In the genomic region with DNA sequence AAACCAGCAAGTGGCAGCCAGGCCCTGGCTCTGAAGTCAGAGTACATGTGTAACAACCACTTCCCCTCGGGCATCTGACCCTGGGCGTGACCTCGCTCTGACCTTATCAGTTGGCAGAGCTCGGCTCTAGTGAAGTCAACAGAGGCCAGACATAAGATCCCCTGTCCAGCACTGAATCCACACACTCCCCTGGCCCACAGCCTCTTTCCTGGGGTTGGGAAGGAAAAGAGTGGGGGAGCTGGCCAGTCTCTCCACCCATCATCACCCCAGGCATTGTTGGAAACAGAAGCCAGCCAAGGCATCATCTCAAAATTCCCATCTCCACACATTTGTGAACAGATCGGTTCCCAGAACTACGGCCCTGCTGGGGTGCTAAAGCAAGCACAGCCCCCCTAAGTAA, we compare ENCODE assay signal across 12 mouse cellular contexts.
DNase-seq lines count a peak whose midpoint lies in the region; ATAC-seq lines count a peak whose summit lies in the region.
"Had no signal": no experiment of that assay in that cellular context is flagged by ENCODE, and none has a peak within 500 bp of the region (broad histone marks: within the 10 kb centered on the region; RNA-seq: fewer than 3 reads in every experiment).

No protein-coding gene starts in this region.

- DNase-seq in kidney, adult 8-10 months = no peak
- DNase-seq in adrenal gland, postnatal 14 days = peak; percentile 67
- DNase-seq in embryo, embryonic 9.5 days (ENCODE audit: extremely low spot score) = peak; percentile 55
- DNase-seq in liver, embryonic 13.5 days = no peak
- DNase-seq in left cerebral cortex, postnatal 36 days (ENCODE audit: low spot score in 2 of 2) = no peak
- DNase-seq in urinary bladder, postnatal 25 days (ENCODE audit: low spot score) = no peak
- DNase-seq: cerebellum, adult 2 months had no signal

- WGBS in kidney, embryonic 14.5 days = 28% methylated on average over 6 of the region's 6 CpGs
- WGBS in liver, embryonic 13.5 days (ENCODE audit: insufficient replicate concordance) = 38% methylated on average over 6 of the region's 6 CpGs

- intact Hi-C loops in left cerebral cortex, postnatal 36 days (cut with DNase I) = no loop called here

- H3K4me1 ChIP-seq in kidney, embryonic 14.5 days (ENCODE audit: control insufficient read depth, insufficient read depth, low read length) = peaks cover 8% of the 10 kb centered on the region
- H3K4me1 ChIP-seq in liver, embryonic 13.5 days (replicated peaks) = peaks cover 9% of the 10 kb centered on the region; the same call in 1 of the 2 replicates
- H3K4me1 ChIP-seq: forebrain, embryonic 15.5 days had no signal

- H3K9ac ChIP-seq in kidney, embryonic 14.5 days (ENCODE audit: low read depth, low read length) = no peak overlapping the region
- H3K9ac ChIP-seq in liver, embryonic 13.5 days = no peak overlapping the region
- H3K9ac ChIP-seq: embryonic facial prominence, embryonic 13.5 days; forebrain, embryonic 15.5 days had no signal

- ATAC-seq in kidney, embryonic 14.5 days (ENCODE audit: low FRiP score, low TSS enrichment) = peak; percentile 84
- peak; percentile 12; the same call in 1 of the 2 replicates for ATAC-seq in liver, embryonic 13.5 days (ENCODE audit: low read depth)
- ATAC-seq: forebrain, embryonic 15.5 days had no signal

- no peak overlapping the region for H3K4me2 ChIP-seq in kidney, embryonic 14.5 days (replicated peaks; ENCODE audit: low read depth, low read length)
- no peak overlapping the region for H3K4me2 ChIP-seq in liver, embryonic 13.5 days
- H3K4me2 ChIP-seq: embryonic facial prominence, embryonic 13.5 days; forebrain, embryonic 15.5 days had no signal

- H3K36me3 ChIP-seq in kidney, embryonic 14.5 days (ENCODE audit: control insufficient read depth, insufficient read depth, low read length) = no peaks in the 10 kb centered on the region
- no peaks in the 10 kb centered on the region for H3K36me3 ChIP-seq in liver, embryonic 13.5 days
- H3K36me3 ChIP-seq: embryonic facial prominence, embryonic 13.5 days; forebrain, embryonic 15.5 days had no signal

- H3K9me3 ChIP-seq in kidney, embryonic 14.5 days (ENCODE audit: control insufficient read depth, low read length) = peaks cover 4% of the 10 kb centered on the region; the same call in 1 of the 2 replicates
- H3K9me3 ChIP-seq in liver, embryonic 13.5 days (replicated peaks) = 0 out of 2 replicates have a peak, but pooled peaks cover 6% of the 10 kb centered on the region
- H3K9me3 ChIP-seq: forebrain, embryonic 15.5 days had no signal

- no peak overlapping the region for H3K4me3 ChIP-seq in kidney, embryonic 14.5 days (ENCODE audit: low read length)
- H3K4me3 ChIP-seq in liver, embryonic 13.5 days (replicated peaks) = no peak overlapping the region
- H3K4me3 ChIP-seq: embryonic facial prominence, embryonic 13.5 days; forebrain, embryonic 15.5 days; heart, adult 2 months had no signal

- H3K27me3 ChIP-seq in kidney, embryonic 14.5 days (ENCODE audit: control insufficient read depth, insufficient read depth, low read length) = no peaks in the 10 kb centered on the region
- no peaks in the 10 kb centered on the region for H3K27me3 ChIP-seq in liver, embryonic 13.5 days
- H3K27me3 ChIP-seq: embryonic facial prominence, embryonic 13.5 days; forebrain, embryonic 15.5 days had no signal

- no peak overlapping the region for H3K27ac ChIP-seq in kidney, embryonic 14.5 days (ENCODE audit: low read depth, low read length)
- H3K27ac ChIP-seq in liver, embryonic 13.5 days = no peak overlapping the region
- H3K27ac ChIP-seq: embryonic facial prominence, embryonic 13.5 days; forebrain, embryonic 15.5 days; heart, adult 2 months; stomach, postnatal 0 days had no signal

Comparison
In these comparisons a context has a peak if more than half of its experiments do, and no peak if none do; other contexts are left out.
1. DNase-seq: peak in adrenal gland, postnatal 14 days (single experiment) and embryo, embryonic 9.5 days (single experiment); none in kidney, adult 8-10 months (0 of 2), liver, embryonic 13.5 days (single experiment), left cerebral cortex, postnatal 36 days (0 of 2) and urinary bladder, postnatal 25 days (single experiment).